Mouse (Mus musculus) intestine, postnatal 0 days (tissue): ENCODE data around the gene Cacna1a. TPM values are rescaled to one million over a fixed set of nuclear protein-coding genes. Genes with fewer than 3 reads are reported as not detected.

Experiments
- ATAC-seq: fragments of 200-750 bp; cut with Nextera tagmentation; 2 replicates; pipeline ENCODE4 v1.8.0; 2017; ENCODE audit warnings: mild to moderate bottlenecking, moderate TSS enrichment, moderate library complexity
- H3K27ac ChIP-seq: fragments of 300-500 bp; sonication (generic); 2 replicates; pipeline ENCODE4 v1.5.1; 2014; ENCODE audit warnings: mild to moderate bottlenecking, low read depth, low read length, moderate library complexity
- H3K27me3 ChIP-seq: fragments of 300-500 bp; sonication (generic); replicated peaks from 2 replicates; pipeline ENCODE4 v1.6.1; 2014; ENCODE audit warnings: low read length, mixed read lengths; ENCODE audit not compliant: control insufficient read depth, insufficient read depth
- H3K36me3 ChIP-seq: fragments of 300-500 bp; sonication (generic); 2 replicates; pipeline ENCODE4 v1.6.1; 2014; ENCODE audit warnings: mild to moderate bottlenecking, moderate library complexity; ENCODE audit not compliant: control insufficient read depth, insufficient read depth
- H3K4me1 ChIP-seq: fragments of 300-500 bp; sonication (generic); replicated peaks from 2 replicates; pipeline ENCODE4 v1.6.1; 2014; ENCODE audit warnings: antibody characterized with exemption, low read length, mixed read lengths; ENCODE audit not compliant: control insufficient read depth, insufficient read depth
- H3K4me2 ChIP-seq: fragments of 300-500 bp; sonication (generic); replicated peaks from 2 replicates; pipeline ENCODE4 v1.6.1; 2014; ENCODE audit warnings: low read depth, mild to moderate bottlenecking, moderate library complexity
- H3K4me3 ChIP-seq: fragments of 300-500 bp; sonication (generic); 2 replicates; pipeline ENCODE4 v1.5.1; 2014; ENCODE audit warnings: low read depth, low read length
- H3K9ac ChIP-seq: fragments of 300-500 bp; sonication (generic); 2 replicates; pipeline ENCODE4 v1.6.1; 2014; ENCODE audit warnings: mild to moderate bottlenecking, low read depth, low read length
- H3K9me3 ChIP-seq: fragments of 300-500 bp; sonication (generic); 2 replicates; pipeline ENCODE4 v1.6.1; 2016; ENCODE audit warnings: mixed run types; ENCODE audit not compliant: control insufficient read depth
- CTCF ChIP-seq: sonication (generic); IDR thresholded peaks from 2 replicates; pipeline ENCODE4 v1.5.1; 2016; ENCODE audit warnings: low read depth, mild to moderate bottlenecking, control low read depth, antibody characterized with exemption, moderate library complexity
- WGBS: fragments of 180-500 bp; shearing (Covaris S2); extraction: QIAGEN DNeasy Blood & Tissue Kit; methylation state at CpG from one replicate; pipeline ENCODE4 v1.1.7; 2014; 5-methylcytosine and 5-hydroxymethylcytosine counted together
- polyA plus RNA-seq: library from polyadenylated mRNA; unstranded; fragments of >200 nt; fragmentation: Nextera tagmentation; extraction: Ambion mirVana; gene quantifications from 2 replicates; pipeline ENCODE4 v1.2.1, GENCODE M21; 2015

Cacna1a gene
- polyA plus RNA-seq, 1 experiment from 2014 or later: 2.4 TPM

DNA sequence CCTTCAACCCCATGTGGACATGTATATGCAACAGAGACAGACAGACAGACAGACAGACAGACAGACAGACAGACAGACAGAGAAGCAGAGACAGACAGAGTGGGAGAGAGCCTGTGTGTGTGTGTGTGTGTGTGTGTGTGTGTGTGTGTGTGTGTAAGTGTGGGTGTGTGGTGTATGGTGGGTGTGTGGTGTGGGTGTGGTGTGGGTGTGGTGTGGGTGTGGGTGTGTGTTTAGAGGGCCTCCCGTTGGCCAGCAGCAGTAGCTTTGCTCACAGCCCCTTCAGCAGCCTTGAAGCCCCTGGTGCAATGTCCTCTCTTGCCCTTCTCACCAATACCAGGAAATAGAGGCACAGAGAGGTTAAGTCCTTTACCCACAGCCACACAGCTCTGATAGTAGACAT lies 204.9 kb downstream of the Cacna1a start:
- 25% methylated on average over 1 of the region's 1 CpGs for WGBS
- H3K4me1 ChIP-seq: no peaks in the 10 kb centered on the region
- no peak for ATAC-seq
- H3K9me3 ChIP-seq: no peaks in the 10 kb centered on the region
- H3K4me3 ChIP-seq: no peak overlapping the region
- H3K36me3 ChIP-seq: no peaks in the 10 kb centered on the region
- H3K4me2 ChIP-seq: no peak overlapping the region
- no peaks in the 10 kb centered on the region for H3K27me3 ChIP-seq
- TF ChIP-seq CTCF: no peak
- no peak overlapping the region for H3K27ac ChIP-seq
- no peak overlapping the region for H3K9ac ChIP-seq

DNA sequence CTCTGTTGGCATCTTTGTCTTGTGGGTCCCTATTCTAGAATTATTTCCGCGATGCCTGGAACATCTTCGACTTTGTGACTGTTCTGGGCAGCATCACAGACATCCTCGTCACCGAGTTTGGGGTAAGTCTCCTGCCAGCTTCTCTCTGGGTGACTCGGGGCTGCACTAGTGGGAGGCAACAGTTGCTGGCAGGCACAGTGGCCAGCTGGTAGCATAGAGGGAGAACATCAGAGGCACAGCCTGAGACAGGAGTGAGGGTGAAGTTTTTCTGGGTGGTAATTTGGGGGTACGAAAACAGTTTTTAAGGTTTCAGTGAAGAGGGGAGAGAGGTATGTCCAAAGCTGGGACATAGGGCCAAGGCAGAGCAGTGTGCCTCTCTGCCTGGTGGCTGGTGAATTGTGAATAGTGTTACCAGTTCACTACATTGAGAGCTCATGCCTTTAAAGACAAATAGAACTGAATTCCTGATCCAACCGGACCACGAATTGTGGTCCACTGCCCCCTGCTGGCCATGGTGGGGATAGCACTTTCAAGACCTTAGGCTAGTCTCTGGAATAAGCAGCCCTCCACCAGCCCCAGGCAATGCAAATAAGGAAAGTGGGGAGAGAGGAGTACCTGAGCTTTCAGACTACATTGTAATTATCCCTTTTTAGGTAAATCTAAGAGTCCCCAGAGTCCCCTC lies 206.0 kb downstream of the Cacna1a start:
- Histone ChIP-seq H3K36me3 (no peaks in the 10 kb centered on the region), H3K27ac (no peak overlapping the region), H3K27me3 (no peaks in the 10 kb centered on the region), H3K4me3 (no peak overlapping the region), H3K4me2 (no peak overlapping the region), H3K9ac (no peak overlapping the region), H3K9me3 (no peaks in the 10 kb centered on the region), H3K4me1 (no peaks in the 10 kb centered on the region)
- peak; percentile 86 for TF ChIP-seq CTCF
- no peak for ATAC-seq
- WGBS: 71% methylated on average over 9 of the region's 9 CpGs

GRCm38 (mm10) chr8:84595648-84596047 lies 207.4 kb downstream of the Cacna1a start:
- Histone ChIP-seq H3K4me2 (no peak overlapping the region), H3K4me3 (no peak overlapping the region), H3K9me3 (no peaks in the 10 kb centered on the region), H3K27ac (no peak overlapping the region), H3K9ac (no peak overlapping the region), H3K36me3 (no peaks in the 10 kb centered on the region), H3K4me1 (no peaks in the 10 kb centered on the region), H3K27me3 (no peaks in the 10 kb centered on the region)
- WGBS: 16% methylated on average over 9 of the region's 9 CpGs
- peak; percentile 81 for TF ChIP-seq CTCF
- no peak for ATAC-seq

DNA sequence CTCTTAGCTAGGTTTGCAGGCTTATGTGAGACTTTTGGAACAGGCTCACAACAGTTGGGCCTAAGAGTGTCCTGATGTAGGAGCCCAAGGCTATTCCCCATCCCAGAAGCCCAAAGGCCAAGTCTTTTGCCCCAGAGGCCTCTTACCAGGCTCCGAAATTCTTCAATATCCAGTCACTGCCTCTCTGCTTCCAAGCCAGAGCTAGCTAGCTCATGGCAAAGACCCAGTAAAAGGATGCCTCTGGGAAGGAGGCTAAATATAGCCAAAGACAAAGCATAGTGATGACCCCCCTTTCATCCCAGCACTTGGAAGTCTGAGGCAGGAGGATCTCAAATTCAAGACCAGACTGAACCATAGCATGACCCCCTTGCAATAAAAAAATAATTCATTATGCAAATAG lies 211.2 kb downstream of the Cacna1a start:
- Histone ChIP-seq H3K4me3 (no peak overlapping the region), H3K27ac (no peak overlapping the region), H3K36me3 (no peaks in the 10 kb centered on the region), H3K9me3 (no peaks in the 10 kb centered on the region), H3K9ac (no peak overlapping the region), H3K4me1 (0 out of 2 replicates have a peak, but pooled peaks cover 3% of the 10 kb centered on the region), H3K4me2 (no peak overlapping the region), H3K27me3 (0 out of 2 replicates have a peak, but pooled peaks cover 6% of the 10 kb centered on the region)
- no peak for ATAC-seq
- no peak for TF ChIP-seq CTCF
- 97% methylated on average over 1 of the region's 1 CpGs for WGBS

DNA sequence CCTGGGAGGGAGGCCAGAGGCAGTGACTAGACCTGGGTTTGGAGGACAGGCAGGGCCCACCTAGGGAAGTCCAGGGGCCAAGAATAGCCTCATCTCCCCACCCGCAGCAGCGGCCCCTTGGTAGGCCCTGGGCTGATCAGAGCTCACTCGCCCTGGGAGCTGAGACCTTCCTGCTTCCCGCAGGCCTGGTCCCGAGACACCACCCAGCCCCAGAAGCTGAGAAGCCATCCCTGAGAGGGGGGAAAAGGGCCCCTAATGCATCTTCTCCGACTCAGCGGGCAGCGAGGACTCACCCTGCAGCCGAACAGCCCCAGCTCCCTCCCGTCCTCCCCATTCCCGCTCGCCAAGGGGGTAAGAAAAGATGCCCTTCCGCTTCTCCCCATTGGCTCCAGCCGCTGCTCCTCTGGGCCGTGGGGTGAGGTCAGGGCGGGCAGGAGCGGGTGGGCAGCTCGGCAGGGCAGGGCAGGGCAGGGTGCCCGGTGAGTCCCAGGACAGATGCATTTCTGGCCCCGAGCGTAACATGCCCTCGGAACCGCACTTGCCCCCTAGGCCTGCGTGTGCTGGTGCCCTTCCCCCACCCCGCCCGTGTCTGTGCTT lies 212.2 kb downstream of the Cacna1a start:
- Histone ChIP-seq H3K27me3 (0 out of 2 replicates have a peak, but pooled peaks cover 6% of the 10 kb centered on the region), H3K9ac (peak overlapping the region; percentile 17; the same call in 1 of the 2 replicates), H3K9me3 (no peaks in the 10 kb centered on the region), H3K4me3 (peak overlapping the region; percentile 11; the same call in 1 of the 2 replicates), H3K27ac (no peak overlapping the region), H3K36me3 (no peaks in the 10 kb centered on the region), H3K4me2 (peak overlapping the region; percentile 54), H3K4me1 (0 out of 2 replicates have a peak, but pooled peaks cover 3% of the 10 kb centered on the region)
- WGBS: 28% methylated on average over 26 of the region's 26 CpGs
- no peak for TF ChIP-seq CTCF
- no peak for ATAC-seq

DNA sequence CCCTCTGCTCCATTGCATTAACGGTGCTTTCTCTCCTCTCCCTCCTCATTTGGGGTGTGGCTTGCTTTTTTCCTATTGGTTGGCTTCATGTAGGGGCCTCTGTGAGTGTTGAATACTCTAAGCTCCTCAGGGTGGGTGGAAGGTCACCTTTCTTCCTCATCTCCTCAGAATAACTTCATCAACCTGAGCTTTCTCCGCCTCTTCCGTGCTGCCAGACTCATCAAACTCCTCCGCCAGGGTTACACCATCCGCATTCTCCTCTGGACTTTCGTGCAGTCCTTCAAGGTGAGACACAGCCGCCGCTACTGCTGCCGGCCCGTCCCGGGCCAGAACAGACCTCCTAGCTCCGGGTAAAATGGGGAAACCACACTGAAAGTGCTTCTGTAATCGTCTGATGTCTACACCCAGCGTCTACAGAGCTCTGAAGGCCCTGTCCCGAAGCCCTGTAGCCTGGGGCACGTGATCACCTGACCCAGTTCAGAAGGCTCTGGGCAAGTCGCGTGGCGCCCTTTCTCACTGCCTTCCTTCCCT lies 213.0 kb downstream of the Cacna1a start:
- peak; percentile 32; the same call in 1 of the 2 replicates for ATAC-seq
- whole genome bisulfite sequencing: 14% methylated on average over 19 of the region's 19 CpGs
- Histone ChIP-seq H3K9ac (no peak overlapping the region; the same call in 1 of the 2 replicates), H3K4me1 (0 out of 2 replicates have a peak, but pooled peaks cover 3% of the 10 kb centered on the region), H3K9me3 (no peaks in the 10 kb centered on the region), H3K36me3 (no peaks in the 10 kb centered on the region), H3K27me3 (0 out of 2 replicates have a peak, but pooled peaks cover 6% of the 10 kb centered on the region), H3K4me3 (peak overlapping the region; percentile 30), H3K27ac (no peak overlapping the region), H3K4me2 (peak overlapping the region; percentile 54)
- no peak for TF ChIP-seq CTCF
